Mouse (Mus musculus) monocyte, adult 2 months (primary cell): ENCODE measurements around the gene Olfr1318.

Experiments used
- DNase-seq, 2 experiments: peaks; one replicate each; pipeline ENCODE4 v3.0.0; 2022; ENCODE audit warnings: low spot score in 2 of 2, low read depth in 1 of 2

Olfr1318 gene

DNA sequence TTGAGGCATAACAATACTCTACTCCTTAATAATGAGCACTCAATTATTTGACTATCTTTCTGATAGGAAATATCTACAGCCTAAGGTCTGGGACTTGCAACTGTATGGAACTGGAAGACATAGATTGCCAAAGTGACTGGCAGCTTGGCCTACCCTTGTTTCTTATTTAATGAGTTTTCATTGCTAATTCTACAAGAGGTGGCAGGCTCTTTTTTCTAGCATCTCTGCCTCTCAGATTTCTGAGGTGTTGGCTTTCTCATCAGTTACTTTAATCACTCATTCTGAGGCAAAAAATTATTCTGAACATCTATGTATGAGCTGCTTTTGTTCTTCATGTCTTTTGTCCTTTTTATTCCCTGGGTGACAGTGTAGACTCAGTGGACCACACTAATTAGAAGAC lies at the start of gene Olfr1318:
Gene Olfr1318 (plus strand): TSS at position 301 of the 400 bp plus-strand sequence.
- no peak for DNase-seq

- DNase-seq: no peak
Observed at GRCm38 (mm10) chr2:112115340-112115739, 38.7 kb upstream of the Olfr1318 start, which contains the start of gene Olfr1315-ps1. Olfr1315-ps1 (minus strand) TSS chr2:112115440.

GRCm38 (mm10) chr2:112134877-112135276 lies 19.1 kb upstream of the Olfr1318 start, which contains the start of gene Olfr1316:
Olfr1316 (minus strand) TSS chr2:112134977.
- no peak for DNase-seq

DNA sequence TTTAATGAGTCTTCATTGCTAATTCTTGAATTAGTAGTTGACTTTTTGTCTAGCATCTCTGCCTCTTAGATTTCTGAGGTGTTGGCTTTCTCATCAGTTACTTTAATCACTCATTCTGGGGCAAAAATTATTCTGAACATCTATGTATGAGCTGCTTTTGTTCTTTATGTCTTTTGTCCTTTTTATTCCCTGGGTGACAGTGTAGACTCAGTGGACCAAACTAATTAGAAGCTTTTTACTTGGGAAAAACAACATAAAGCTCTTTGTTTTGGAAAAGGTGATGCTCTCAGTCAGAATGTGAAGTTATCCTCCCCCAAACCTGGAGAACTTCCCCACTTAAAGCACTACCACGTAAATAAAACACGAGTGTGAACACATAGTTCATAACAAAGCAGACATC lies 14.0 kb upstream of the Olfr1318 start, which contains the start of gene Olfr1317:
Gene Olfr1317 (plus strand): TSS at position 301 of the 400 bp plus-strand sequence.
- no peak for DNase-seq

DNA sequence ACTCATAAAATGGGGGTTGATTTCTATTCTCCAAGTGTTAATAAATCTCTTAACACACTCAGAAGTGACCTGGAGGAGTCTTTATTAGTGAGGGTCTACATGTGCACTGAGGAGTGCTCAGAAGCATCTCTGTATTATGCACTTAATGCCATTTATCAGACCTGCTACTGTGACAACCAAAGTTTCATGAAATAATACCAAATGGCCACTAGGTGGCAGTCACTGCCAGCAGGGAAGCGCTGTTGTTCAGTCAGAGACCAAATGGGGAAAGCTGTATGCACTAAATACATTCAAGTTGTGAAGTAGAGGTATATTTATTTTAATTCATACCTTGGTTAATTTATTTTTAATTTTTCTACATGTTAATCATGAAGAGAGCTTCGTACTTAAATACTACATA lies 42.9 kb downstream of the Olfr1318 start:
- no peak for DNase-seq

GRCm38 (mm10) chr2:112203056-112203455 lies 49.1 kb downstream of the Olfr1318 start:
- no peak for DNase-seq
